Mouse (Mus musculus): Measurements from ENCODE around the gene Tspan10. TPM values are rescaled to one million over a fixed set of nuclear protein-coding genes. Genes with fewer than 3 reads are reported as not detected.

The Tspan10 gene
- total and polyA plus RNA-seq, 3 experiments = 0.29 to 0.65 TPM; not detected in 1

DNA sequence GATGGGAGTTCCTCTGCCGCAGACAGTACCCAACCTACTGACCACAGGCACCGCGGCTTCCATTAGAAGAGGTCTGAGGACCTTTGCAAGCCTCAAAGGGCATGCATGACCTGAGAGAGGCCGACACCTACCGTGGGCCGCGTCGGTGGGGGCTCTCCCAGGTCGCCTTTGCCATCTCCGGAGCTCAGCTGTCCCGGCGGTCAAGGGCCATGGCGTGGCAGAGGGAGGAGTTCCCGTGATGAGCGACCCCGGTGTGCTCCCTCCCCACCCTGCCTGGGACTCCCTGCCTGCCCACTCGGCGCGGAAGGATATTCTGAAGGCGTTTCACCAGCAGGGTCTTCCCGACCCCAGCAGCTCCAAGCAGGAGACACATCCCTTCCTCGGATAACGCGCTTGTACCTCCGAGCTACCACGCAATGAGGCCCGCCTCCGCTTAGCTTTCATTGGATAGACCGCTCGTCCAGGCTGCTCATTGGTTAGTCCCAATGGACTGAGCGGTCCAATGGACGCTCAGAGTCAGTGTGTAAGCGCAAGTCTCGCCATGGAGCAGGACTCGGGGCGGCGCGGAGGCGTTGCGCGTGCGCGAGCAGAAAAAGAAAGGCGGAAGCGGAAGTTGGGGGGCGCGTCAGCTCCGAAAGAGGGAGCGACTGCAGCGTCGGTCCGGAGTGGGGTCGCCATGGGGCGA, 24.7 kb downstream of the Tspan10 start, which contains the start of gene Arl16 (continued):
- TF ChIP-seq ZKSCAN1 (IDR thresholded peaks at IDR 0.05; ENCODE audit: low read depth, low read length) (0 out of 2 replicates have a peak, but pooled peaks have one; percentile 9), MEF2A (IDR thresholded peaks at IDR 0.05; ENCODE audit: extremely low read depth, insufficient replicate concordance, low read depth, low read length, poor library complexity, severe bottlenecking) (no peak), MYB (IDR thresholded peaks at IDR 0.05; ENCODE audit: low read depth, low read length) (no peak), MAX (IDR thresholded peaks at IDR 0.05; ENCODE audit: low read length) (peak; percentile 84; the same call in 1 of the 2 replicates), SMC3 (IDR thresholded peaks at IDR 0.05; ENCODE audit: low read depth, low read length) (no peak), NRF1 (IDR thresholded peaks at IDR 0.05; ENCODE audit: insufficient read depth, low read depth, low read length, poor library complexity, severe bottlenecking) (peak; percentile 100; the same call in 1 of the 2 replicates), EP300 (IDR thresholded peaks at IDR 0.05; ENCODE audit: low read depth in 1 of 2, low read length in 2 of 2) (no peak; a peak in 1 of 4 replicates), CTCF (IDR thresholded peaks at IDR 0.05 in 2 of 3, conservative IDR thresholded peaks at IDR 0.05 in 1 of 3; ENCODE audit: control insufficient read depth in 1 of 3, insufficient read depth in 1 of 3, low read depth in 2 of 3, low read length in 3 of 3, poor library complexity in 1 of 3, severe bottlenecking in 1 of 3) (no peak), GATA1 (IDR thresholded peaks at IDR 0.05; ENCODE audit: low read depth, low read length) (no peak), USF1 (IDR thresholded peaks at IDR 0.05; ENCODE audit: low read depth, low read length) (peak; percentile 36; the same call in 1 of the 2 replicates), HCFC1 (IDR thresholded peaks at IDR 0.05; ENCODE audit: low read depth, low read length) (peak; percentile 90), SIN3A (IDR thresholded peaks at IDR 0.05; ENCODE audit: low read length) (peak; percentile 98), MXI1 (IDR thresholded peaks at IDR 0.05; ENCODE audit: low read depth, low read length) (peak; percentile 89), MAZ (IDR thresholded peaks at IDR 0.05; ENCODE audit: low read depth, low read length) (peak; percentile 95), TBP (IDR thresholded peaks at IDR 0.05; ENCODE audit: low read depth, low read length) (peak; percentile 85), ZMIZ1 (IDR thresholded peaks at IDR 0.05; ENCODE audit: low read depth, low read length) (peak; percentile 86), CHD1 (IDR thresholded peaks at IDR 0.05; ENCODE audit: low read depth, low read length) (0 out of 2 replicates have a peak, but pooled peaks have one; percentile 29), ETS1 (IDR thresholded peaks at IDR 0.05; ENCODE audit: low read depth, low read length) (peak; percentile 42; the same call in 1 of the 2 replicates), TAL1 (IDR thresholded peaks at IDR 0.05; ENCODE audit: low read length) (no peak), BHLHE40 (IDR thresholded peaks at IDR 0.05; ENCODE audit: borderline replicate concordance, low read depth, low read length) (no peak), JUND (IDR thresholded peaks at IDR 0.05; ENCODE audit: low read depth, low read length) (no peak), RCOR1 (IDR thresholded peaks at IDR 0.05; ENCODE audit: low read depth, low read length) (peak; percentile 13; the same call in 1 of the 2 replicates), POLR2AphosphoS2 (IDR thresholded peaks at IDR 0.05; ENCODE audit: low read length) (peak; percentile 87), E2F4 (IDR thresholded peaks at IDR 0.05; ENCODE audit: borderline replicate concordance, low read depth, low read length) (no peak; the same call in 1 of the 2 replicates)

All from MEL (cell line).